Mouse (Mus musculus): ENCODE measurements around the gene Ctc1.
A peak's percentile ranks its signal among the peaks of the same experiment; 100 is the strongest.

Gene Ctc1

DNA sequence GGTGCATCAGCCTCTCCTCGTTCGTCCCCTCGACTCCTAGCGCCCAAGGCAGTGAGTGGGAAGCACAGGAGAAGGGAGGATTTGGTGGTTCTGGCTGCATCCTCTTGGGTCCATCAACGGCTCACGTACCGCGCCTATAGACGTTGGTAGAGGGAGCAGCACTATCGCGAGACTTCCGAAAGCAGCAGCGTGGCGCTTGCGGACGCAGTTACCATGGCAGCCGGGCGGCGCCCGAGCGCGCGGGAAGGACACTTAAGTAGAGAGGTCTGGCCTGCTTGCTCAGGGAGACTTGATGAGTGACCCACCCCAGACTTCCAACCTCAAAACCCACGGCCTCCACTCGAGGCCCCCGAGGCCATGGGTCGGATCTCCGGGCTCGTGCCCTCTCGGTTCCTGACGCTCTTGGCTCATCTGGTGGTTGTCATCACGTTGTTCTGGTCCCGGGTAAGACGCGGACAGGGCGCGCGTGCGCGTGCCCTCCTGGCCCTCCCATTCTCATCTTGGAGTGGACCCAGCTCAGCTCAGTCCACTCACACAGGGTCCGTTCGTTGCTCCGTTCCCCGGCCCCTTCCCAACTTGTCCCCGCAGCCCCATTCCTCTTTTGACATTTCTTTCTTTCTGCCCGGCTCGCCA, 55.0 kb downstream of the Ctc1 start, which contains the start of gene Tmem107:
TSS of gene Tmem107 (plus strand) at position 217 of the 633 bp plus-strand sequence.
- DNase-seq (ENCODE audit: low spot score): peak; percentile 95

DNA sequence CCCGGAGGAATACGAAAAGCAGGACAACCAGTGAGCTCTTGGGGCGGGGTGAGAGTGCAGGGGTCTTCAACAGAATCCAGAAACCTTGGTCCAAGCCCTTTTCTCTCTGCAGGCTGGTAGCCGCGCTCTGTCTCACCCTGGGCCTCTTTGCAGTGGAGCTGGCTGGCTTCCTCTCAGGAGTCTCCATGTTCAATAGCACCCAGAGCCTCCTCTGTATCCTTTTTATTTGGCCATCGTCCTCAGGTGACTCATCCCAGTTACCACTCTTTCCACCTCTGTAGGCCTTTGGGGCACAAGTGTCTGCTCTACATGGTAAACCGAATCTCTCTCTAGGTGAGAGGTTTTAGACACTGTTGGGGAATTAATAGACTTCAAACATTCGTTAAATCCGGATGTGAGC, 55.6 kb downstream of the Ctc1 start:
- DNase-seq (ENCODE audit: low spot score): no peak

DNA sequence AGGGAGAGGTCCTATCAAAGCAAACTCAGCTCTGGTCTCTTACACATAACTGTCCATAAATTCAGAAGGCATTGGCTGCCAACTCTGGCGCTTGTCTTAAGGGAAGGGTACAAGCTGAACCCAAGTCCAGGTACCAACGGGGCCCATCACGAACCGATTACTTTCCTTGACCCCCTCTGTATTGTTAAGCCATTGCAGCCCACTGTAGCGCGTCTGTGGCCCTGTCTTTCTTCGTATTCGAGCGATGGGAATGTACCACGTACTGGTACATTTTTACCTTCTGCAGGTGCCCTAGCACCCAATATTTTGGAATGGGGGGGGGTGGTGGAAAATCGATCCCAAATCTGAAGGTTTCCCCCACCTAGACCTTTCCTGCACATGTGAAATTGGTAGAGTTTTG, 56.5 kb downstream of the Ctc1 start:
- no peak for DNase-seq (ENCODE audit: low spot score)

DNA sequence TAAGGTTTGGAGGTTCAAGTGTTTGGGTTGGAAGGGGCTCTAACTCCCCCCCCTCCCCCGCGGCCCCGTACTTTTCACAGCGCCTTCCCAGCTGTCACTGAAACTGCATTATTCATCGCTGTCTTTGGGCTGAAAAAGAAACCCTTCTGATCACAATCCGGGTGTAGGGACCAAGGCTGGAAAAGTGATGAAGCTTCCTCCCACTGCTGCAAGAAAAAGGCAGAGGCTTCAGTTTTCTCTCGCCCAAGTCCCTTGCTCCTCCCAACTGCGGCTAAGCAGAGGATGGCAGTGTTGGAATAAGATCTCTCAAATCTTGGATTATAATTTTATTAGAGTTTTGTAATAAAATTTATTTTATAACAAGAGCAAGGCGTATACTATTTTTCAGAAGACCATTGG, 57.0 kb downstream of the Ctc1 start:
- no peak for DNase-seq (ENCODE audit: low spot score)

DNA sequence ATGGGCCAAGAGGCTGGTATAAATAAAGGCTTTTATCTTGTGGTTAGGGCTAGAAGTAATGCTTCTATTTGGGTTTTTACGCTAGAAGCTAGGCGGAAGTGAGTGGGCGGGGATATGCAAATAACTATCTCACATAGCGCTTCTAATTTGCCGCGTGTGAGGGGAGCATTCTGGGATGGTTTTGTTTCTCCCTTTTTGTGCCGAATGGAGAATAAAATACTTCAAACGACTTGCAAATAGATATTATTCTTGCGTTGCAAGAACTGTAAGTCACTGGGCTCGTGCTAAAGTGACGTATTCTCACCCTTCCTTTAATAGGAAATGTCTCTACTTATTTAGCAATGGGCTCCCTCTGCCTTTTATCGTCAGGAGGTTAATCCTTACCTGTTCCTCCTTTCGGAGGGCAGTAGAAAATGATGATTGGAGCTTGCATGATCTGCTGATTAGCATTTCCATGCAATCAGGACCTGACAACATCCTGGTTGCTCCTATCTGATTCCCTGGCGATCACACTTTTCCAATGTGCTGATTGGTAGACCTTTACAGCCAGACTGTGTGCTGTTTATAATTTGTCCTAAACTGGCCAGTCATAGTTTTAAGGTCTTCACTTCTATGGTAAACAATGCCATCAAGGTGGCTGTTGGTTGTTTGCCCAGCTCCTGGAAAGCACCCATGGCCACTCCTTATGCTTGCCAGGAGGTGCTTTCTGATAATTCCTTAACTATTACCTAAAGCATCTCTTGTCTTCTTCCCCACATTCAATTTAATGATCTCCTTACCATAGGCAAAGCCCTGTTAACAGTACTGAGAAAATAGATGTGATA, 57.6 kb downstream of the Ctc1 start:
- DNase-seq (ENCODE audit: low spot score): peak; percentile 96

DNA sequence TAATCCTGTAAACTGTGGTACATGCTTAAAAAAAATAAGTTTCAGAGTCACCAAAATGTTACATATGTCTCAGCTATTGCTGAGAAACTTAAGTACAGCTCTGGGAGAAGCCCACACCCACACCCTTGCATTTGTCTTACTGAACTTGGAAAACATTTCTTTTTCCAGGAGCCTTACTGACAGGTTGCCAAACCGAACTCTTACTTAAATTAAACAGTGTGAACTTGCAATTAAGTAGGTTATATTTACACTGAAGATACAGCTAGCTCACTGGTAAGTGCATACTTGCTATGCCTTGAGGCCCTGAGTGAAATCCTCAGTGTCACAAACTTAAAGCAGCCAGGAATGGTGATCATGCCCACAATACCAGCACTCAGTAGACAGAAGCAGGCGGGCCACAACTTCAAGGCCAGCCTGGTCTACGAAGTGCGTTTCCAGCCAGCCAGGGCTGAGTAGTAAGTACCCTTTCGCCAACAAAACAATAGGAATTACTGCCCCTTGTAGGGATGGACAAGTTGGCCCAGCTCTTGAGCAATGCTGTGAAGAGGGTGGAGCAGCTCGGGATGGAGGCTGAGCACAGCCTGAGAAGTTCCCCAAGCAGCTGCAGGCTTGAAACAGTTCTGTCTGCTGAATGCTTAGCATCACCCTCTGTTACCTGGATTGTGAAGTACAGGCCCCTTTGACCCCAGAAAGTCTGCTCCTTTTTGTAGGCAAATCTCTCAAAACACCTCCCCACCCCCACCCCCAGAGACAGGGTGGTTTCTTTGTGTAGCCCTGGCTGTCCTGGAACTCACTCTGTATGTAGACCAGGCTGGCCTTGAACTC, 58.5 kb downstream of the Ctc1 start:
- DNase-seq (ENCODE audit: low spot score): no peak

DNA sequence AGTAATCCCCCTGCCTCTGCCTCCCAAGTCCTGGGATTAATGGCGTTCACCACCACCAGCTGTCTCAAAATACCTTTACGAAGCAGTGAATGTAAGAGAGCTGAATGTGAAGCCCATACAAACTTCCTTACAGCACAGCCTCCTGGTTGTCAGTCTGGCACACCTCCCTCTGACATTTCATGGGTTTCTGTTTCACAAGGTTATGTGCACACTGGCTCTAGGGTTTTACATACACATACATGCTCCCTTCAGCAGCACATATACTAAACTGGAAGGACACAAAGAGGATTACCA, 59.0 kb downstream of the Ctc1 start:
- no peak for DNase-seq (ENCODE audit: low spot score)

DNA sequence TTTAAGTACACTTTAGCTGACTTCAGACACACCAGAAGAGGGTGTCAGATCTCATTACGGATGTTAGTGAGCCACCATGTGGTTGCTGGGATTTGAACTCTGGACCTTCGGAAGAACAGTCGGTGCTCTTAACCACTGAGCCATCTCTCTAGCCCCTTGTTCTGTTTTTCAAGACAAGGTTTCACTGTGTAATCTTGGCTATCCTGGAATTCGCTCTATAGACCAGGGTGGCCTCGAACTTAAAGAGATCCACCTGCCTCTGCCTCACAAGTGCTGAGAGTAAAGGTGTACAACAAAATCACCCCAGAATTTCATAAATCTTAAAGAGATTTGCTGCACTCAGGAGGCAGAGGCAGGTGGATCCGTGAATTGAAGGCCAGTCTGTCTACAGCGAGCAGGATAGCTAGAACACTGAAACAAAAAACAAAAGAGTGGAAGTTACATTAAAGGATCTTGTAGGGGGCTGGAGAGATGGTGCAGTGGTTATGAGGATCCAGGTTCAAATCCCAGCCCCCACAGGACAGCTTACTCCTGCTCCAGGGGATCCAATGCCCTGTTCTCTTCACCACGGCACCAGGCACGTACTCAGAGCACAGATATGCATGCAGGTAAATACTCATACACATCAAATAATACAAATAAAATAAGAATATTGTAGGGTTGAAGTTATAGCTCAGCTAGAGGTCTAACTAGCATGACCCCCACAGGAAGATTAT, 60.2 kb downstream of the Ctc1 start:
- DNase-seq (ENCODE audit: low spot score): no peak

DNA sequence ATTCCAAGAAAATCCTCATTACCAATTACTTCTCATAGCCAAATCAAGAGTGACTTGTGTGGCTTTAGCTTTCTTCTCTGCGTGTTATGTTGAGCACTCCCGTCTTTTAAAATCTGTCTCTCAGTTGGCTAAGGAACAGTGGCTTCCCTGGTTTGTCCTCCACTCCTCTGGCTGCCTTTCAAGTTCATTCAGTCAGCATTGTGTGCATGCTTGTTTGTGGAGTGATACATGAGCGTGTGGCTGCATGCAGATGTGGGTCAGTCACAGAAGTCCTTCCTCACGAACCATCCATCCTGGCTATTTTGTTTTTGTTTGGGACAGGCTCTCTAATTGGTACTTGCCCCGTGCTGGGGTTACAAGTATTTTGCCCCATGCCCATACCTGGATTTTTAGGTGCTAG, 60.9 kb downstream of the Ctc1 start:
- no peak for DNase-seq (ENCODE audit: low spot score)

DNA sequence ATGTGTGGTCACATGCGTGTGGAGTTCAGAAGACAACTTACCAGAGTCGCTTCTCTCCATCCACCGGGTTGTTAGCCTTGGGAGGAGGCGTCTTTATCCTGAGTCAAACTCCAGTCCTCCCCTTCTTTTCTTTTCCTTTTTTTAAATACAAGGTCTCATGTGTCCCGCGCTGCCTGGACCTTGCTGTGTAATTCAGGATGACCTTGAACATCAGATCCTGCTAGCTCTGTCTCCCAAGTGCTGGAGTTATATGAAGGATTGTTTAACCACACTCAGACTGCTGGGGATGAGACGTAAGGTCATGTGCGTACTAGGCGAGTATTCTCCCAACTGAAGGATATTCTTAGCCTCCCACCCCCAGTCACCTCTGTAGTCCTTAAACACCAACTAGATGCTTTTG, 61.6 kb downstream of the Ctc1 start:
- DNase-seq (ENCODE audit: low spot score): no peak

DNA sequence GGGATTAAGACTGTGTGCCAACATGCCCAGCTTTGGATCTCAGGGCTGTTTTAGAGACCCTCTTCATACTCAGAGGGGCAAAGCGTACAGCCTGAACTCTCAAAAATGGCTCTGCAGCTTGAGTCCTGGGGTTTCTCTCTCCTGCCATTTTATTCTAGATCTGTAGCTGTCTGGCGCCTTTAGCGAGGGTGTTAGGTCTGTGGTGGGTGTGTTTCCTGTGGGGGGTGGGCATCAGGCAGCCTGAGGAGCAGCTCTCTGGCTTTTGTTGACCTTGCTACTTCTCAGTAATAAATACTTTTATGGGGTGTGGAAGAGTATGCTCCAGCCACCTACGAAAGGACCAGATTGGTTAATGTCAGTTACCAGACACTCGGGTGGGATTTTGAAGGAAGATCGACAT, 62.3 kb downstream of the Ctc1 start:
- no peak for DNase-seq (ENCODE audit: low spot score)

DNA sequence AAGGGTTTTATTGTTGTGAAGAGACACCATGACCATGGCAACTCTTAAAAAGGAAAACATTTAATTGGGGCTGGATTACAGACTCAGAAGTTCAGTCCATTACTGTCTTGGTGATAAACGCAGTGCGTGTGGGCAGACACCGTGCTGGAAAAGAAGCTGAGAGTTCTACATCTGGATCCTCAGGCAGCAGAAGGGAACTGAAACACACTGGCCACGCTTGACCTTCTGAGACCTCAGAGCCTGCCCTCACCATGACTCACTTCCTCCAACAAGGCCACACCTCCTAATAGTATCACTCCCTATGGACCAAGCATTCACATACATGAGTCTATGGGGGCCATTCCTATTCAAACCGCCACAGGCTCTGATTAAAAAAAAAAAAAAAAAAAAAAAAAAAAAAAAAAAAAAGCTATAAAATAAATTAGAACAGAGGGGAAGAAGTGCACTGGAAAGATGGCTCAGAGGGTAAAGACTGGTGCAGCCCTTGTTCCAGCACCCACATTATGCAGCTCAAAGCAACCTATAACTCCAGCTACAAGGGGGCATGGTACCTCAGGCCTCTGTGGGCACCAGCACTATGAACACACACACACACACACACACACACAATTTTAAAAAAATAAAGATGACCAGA, 63.2 kb downstream of the Ctc1 start:
- no peak for DNase-seq (ENCODE audit: low spot score)

DNA sequence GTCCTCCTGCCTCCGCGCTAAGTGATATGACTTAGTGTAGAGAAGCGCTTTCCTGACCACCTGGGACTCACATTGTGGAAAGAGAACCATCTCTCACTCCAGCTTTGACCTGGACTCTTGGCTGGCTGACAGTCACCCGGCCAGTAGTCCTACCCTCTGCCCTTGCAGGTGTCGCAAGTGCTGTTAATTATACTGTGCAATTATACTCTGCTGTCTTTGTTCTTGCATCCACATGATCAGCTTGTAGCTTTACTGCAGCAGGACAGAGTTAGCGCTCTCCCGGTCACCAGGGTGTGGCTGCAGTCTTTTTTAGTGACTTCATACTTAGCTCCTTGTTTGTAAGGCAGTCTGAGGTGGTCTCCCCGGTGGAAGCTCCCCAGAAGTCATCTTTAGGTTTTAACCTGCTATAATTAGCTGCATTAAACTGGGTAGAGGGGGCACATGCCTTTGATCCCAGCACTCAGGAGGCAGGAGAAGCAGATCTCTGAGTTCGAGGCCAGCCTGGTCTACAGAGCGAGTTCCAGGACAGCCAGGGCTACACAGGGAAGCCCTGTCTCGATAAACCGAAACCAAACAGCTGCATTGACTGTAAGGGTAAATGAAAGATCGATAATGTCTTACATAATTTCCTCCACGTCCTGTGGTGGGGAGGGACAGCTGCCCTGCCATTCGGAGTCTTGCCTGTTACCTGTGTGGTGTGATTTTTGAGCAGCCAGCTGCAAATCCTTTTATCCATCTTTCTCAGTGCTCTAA, 64.6 kb downstream of the Ctc1 start:
- DNase-seq (ENCODE audit: low spot score): no peak

DNA sequence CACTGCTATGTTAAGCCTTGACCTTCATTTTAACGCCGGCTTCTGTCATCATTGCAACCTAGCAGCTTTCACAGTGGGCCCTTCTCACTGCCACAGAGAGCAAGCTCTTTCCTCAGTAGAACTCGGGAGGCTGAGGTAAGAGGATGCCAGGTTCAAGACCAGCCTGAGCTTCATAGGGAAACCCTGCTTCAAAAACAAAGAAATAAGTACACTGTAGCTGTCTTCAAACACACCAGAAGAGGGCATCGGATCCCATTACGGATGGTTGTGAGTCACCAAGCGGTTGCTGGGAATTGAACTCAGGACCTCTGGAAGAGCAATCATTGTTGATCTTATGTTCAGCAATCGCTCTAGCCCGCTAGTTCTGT, 65.1 kb downstream of the Ctc1 start:
- no peak for DNase-seq (ENCODE audit: low spot score)

DNA sequence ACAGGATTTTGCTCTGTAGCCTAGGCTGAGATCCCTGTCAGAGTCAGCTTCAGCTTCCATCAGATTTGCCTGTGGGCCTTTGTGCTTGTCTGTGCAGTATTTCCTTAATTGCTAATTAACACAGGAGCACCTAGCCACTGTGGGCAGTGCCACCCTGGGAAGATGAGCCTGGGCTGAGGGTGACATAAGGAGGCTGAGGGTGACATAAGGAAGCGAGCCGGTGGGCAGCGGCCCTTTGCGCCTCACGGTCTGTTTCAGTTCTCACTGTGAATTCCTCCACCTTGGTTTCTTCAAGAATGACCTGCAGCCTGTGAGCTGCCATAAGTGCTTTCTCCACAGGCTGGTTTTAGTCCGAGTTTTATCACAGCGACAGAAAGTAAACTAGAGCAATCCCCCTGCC, 65.9 kb downstream of the Ctc1 start:
- DNase-seq (ENCODE audit: low spot score): no peak

DNA sequence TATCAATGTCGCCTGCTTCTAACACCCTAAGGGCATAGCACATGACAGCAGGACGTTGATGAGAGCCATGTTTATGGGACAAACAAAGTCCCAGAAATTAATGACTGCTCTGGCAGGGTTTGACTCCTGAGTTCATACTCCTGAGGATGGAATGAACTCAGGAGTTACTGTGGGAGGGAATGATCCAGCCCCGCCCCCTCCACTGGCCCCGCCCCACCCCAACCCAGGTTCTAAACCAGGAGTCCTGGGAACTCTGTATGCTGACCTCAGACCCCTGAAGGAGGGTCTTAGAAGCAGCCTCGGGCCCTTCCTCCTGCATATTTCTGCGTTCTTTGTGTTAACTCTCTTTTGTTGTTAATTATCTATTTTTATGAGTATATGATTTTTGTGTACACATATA, 69.9 kb downstream of the Ctc1 start:
- no peak for DNase-seq (ENCODE audit: low spot score)
